Mouse (Mus musculus): ENCODE results near the gene Sox6.

DNA sequence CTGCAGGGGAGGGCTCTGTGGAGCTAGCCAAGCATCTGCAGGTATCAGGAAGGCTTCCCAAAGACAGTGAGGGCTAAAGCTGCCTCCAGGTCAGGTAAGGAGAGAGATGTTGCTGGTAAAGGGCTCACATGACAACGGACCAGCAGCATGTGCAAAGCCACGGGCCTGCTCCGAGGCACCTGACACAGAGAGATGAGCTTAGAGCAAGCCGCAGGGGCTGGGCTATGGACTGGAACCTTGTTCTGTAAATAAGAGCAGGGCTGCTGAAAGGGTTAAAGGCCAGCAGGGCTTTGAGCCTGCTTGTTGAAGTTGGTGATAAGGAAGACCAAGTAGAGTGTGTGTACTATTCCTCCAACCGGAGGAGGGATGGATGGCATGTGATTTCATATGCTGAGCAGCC is 583.6 kb downstream of the Sox6 start:
- TF ChIP-seq CTCF (IDR thresholded peaks at IDR 0.05; ENCODE audit: borderline replicate concordance, insufficient read depth, low read length) (no peak), POLR2A (IDR thresholded peaks at IDR 0.05; ENCODE audit: low read depth, low read length) (no peak)

All from embryonic fibroblast, embryonic 13.5 days (primary cell).